Mouse (Mus musculus): Measurements from ENCODE around the gene Myod1.
A peak's percentile ranks its signal among the peaks of the same experiment; 100 is the strongest.

The Myod1 gene

DNA sequence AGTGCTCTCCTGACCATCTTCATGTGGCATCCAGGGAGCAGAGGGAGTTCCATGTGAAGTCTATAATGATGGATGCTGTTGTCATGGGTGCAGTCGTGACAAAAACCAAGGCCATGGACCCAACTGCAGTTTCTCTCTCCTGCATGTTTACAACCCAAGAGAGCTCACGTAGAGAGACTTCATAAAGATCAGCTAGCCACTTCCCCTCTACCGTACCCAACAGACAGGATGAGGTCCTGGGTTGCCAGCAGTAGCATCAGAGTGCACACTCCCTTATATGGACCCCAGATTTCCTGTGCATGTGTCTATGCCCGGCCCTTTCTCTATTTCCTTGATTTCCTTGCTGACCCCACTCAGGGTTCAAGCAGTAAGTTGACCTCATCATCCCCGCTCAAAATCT lies 15.4 kb downstream of the Myod1 start:
- no peak for DNase-seq (ENCODE audit: low spot score)

DNA sequence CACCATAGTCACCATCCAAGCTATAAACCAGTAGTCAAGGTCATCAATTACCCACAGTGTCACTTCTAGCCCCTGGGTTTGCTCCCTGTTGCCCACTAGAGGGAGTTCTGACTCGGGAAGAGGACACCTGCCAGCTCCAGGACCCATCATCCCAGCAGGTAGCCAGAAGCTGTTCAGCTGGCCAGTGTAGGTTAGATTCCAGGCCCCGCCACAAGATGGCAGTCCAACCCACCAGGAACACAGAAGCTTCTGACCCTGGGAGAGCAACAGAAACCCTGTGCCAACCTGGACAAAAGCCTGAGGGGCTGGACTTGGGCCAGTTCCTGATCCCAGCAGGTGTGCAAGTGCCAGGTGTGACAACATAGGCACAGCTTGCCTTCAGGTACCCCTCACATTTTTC lies 16.8 kb downstream of the Myod1 start:
- peak; percentile 93 for DNase-seq (ENCODE audit: low spot score)

DNA sequence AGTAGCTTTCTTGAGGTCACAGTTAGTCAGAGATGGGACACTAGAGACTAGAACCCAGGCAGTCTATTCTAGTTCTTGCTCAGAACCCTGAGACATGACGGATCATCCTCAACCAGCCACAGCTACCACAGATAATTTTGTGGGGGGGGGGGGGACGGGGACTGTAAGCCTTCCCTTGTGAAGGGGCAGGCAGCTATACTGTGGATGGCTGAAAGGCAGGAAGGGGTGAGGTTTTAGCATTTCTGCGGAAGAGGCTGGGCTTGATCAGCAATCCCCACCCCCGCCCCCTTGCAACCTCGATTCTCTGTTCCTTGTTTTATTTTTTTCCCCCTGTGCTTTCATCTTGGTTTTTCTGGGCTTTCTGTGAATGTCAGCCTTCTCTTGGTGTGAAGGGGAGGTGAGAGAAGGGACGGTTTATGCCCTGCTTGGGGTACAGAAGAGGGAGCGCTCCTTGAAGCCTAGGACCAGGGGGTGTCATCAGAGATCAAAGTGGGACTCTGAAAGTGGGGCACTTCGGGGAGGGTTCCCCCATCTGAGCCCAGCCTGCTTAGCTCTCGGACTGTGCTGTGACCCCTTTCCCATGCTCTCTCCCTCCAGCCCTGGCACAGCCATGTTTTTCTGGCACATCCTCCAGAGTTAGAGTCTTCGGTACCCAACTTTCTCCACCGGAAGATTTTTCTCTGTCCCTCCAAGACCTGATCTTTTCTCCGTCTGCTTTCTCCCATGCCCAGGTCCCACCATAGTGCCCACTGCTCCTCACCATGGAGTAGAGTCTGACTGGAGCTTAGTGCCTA lies 17.6 kb downstream of the Myod1 start:
- DNase-seq (ENCODE audit: low spot score) = no peak

DNA sequence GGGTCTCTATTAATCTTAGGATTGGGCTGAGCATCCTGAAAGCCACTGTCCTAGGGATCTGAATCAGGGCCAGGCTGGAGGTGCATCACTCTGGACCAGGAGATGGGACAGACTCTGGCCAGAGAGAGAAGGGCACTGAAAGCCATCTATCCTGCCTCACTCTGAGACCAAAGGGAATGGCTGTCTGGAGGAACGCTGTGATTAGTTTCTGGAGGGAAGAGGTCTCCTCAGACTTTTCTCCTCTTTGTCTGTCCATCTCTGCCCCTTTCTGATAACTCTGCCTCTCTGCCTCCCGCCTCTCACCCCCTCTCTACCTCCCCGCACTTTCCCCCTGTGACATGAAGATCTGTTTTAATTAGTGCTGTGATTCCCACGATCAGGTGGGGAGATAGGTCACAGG lies 18.7 kb downstream of the Myod1 start:
- DNase-seq (ENCODE audit: low spot score) = no peak

DNA sequence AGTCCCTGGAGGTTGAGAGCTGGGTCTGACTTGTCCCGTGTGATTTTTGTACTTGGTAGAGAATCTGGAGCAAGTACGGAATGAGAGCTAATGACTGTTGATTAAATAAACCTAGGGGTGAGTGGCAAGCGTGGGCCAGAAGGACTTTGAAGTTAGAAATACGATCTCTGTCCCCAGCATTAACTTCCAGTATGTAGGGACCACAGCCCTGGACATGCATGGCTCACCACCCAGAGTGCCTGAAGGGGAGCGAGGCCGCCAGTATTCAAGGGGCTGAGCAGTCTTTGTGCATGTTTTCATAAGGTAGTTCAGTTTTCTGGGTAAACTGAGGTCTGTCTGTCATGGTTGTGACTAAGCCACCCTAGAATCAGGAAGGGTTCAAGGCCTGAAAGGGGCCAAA lies 19.3 kb downstream of the Myod1 start:
- DNase-seq (ENCODE audit: low spot score) = no peak

DNA sequence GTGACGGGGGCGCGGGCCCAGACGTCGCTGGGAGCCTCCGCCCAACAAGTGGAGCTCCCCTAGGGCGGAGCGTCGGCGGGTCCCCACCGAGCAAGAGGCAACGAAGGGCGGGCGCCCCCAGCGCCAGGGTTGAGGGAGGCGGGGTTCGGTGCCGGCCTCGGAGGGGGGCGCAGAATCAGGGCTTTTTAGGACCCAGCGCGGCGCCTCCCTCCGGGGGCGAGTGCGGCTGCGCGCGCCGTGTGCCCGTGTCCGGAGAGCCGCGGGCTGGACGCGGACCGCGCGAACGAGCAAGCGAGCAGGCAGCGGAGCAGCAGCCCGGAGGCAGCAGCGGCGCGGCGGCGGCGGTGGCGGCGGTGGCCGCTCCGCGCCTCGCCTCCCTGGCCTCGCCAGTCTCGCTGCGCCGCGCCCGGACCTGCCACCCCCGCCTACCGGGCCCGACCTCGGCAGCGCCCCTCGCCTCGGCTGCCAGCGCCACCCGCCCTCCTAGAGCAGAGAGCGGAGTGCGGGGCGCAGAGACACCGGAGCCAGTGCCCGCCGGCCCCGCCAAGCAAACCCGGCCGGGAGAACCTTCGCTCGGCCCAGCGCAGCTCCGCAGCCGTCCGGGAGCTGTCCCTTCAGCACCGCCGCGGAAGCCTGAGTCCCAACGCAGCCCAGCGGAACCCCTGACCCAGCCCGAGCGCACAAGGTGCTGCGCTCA lies 20.1 kb downstream of the Myod1 start, which contains the start of gene Kcnc1:
Gene Kcnc1 (plus strand): TSS at position 267 of the 697 bp plus-strand sequence.
- DNase-seq (ENCODE audit: low spot score) = peak; percentile 77

DNA sequence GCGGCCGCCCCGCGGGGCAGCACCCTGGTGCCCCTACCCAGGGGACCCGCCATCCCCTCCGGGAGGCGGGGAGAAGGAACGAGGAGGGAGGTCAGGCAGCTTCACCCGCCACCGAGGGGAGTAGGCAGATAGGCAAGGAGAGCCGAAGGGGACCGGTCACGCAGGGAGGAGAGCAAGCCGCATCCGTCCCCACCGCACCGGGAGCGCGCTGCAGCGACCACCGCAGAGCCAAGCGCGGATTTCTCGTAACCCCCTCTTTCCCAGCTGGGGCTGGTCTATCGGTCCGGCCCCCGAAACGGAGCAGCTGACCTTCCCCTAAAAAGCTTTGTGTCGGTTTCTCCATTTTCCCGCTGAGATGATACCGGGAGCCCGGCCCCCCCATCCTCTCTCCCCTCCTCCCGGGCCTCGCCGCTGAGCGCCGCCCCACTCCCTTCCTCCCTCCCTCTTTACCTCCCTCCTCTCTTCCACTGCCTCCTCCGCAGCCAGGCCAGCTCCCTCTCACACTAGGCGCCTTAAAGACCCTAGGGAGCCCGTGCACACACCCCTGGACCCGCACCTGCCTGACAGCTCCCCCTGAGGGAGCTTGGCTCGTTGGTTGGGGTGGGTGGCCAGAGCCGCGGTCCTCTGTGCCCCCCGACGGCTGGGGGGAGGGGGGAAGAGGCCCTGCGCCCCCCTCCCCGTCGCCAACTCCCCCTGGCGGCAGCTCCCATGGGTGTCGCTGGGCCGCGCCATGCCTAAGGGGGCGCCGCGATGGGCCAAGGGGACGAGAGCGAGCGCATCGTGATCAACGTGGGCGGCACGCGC lies 20.9 kb downstream of the Myod1 start:
- DNase-seq (ENCODE audit: low spot score) = peak; percentile 52

DNA sequence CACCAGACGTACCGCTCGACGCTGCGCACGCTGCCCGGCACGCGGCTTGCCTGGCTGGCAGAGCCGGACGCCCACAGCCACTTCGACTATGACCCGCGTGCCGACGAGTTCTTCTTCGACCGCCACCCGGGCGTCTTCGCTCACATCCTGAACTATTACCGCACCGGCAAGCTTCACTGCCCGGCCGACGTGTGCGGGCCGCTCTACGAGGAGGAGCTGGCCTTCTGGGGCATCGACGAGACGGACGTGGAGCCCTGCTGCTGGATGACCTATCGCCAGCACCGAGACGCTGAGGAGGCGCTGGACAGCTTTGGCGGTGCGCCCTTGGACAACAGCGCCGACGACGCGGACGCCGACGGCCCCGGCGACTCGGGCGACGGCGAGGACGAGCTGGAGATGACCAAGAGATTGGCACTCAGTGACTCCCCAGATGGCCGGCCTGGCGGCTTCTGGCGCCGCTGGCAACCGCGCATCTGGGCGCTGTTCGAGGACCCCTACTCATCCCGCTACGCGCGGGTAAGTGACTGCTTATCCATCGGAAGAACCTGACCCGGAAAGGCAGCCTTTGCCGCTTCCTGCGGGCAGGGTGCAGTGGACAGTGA lies 21.6 kb downstream of the Myod1 start:
- DNase-seq (ENCODE audit: low spot score) = no peak

DNA sequence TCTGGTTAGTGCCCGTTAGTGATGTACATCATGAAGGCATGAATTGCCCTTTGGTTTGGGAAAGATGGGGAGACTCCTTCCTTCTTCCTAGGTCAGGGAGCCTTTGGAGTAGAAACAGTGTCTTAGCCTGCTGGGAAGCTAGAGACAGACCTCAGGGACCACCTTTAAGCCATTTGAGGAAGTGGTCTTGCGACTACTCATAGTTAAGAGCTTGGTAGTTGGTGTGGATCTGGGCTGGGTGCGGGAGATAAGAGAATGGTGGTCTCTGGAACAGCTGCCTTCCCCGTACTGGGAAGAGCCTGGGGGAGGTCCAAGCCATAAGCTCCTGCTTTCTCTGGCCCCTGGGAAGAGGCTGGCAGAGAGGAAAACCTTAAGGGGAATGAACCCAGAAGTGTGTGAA lies 22.3 kb downstream of the Myod1 start:
- DNase-seq (ENCODE audit: low spot score) = no peak

DNA sequence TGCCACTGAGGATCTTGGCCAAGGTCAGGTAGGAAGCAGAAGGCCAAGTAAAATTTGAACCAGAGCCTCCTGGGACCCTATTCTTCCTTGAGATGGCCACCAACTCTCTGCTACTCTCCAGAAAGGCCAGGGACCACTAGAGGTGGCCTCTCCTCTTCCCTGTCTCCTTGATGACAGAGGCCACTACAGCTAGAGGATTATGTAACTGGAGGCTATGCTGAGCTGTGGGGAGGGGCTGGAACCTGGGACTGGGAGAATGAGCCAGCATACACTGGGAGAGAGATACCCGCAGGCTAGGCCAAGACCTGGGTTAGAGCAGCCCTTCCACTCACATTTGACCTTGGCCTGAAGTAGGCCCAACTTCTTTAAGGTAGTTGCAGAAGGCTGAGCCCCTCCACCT lies 23.4 kb downstream of the Myod1 start:
- no peak for DNase-seq (ENCODE audit: low spot score)

DNA sequence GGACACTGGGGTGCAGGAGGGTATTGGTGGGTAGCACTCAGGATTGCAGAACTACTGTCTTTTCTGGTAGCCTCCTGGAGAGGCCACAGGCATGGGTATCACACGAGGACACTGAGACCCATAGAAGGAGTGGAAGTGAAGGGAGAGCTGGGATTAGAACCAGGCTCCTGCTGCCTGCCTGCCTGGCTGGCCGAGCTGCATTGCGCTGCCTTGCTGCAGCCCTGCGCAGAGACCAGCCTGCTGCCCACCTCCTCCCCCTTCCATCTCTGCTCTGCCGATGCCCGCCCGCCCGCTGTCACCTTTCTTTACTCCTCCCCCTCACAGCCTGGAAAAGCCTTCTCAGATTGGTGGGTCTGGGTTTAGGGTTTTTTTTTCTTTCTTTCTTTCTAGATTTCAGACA lies 24.1 kb downstream of the Myod1 start:
- no peak for DNase-seq (ENCODE audit: low spot score)

DNA sequence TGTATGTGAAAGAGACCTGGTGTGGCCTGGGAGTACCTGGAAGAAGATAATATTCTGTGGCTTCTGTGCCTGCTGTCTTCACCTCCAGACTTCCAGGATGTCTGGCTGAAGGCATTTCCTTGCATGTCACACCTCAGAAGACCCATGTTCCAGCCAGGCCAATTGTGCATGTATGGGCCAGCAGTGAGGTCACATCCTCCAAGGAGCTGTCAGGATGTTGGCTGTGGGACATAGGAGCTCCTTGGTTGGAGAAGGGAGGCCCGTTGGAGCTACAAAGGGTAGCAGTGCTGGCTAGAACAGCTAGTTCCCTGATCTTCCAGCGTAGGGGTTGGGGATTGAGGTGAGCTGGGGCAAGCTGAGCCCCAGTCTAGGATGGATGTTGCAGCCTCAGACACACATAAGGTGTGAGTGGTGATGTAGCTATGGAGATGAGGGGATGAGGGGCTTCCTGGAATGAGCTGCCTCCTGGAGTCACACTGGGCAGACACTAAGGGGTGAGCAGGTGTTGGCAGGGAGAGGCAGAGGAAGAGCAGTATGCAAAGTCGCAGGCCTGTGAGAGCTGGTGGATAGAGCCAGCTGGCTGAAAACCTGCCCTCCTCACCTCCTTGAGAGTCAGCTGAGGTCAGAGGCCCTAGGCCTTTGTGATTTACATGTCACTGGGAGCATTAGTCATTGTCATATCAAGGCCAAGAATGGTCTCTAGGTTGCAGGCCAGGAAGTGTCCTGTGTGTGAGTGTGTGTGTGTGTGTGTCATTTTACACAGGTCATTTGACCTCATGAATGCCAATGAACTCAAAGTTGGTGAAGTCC lies 25.3 kb downstream of the Myod1 start:
- DNase-seq (ENCODE audit: low spot score) = no peak

DNA sequence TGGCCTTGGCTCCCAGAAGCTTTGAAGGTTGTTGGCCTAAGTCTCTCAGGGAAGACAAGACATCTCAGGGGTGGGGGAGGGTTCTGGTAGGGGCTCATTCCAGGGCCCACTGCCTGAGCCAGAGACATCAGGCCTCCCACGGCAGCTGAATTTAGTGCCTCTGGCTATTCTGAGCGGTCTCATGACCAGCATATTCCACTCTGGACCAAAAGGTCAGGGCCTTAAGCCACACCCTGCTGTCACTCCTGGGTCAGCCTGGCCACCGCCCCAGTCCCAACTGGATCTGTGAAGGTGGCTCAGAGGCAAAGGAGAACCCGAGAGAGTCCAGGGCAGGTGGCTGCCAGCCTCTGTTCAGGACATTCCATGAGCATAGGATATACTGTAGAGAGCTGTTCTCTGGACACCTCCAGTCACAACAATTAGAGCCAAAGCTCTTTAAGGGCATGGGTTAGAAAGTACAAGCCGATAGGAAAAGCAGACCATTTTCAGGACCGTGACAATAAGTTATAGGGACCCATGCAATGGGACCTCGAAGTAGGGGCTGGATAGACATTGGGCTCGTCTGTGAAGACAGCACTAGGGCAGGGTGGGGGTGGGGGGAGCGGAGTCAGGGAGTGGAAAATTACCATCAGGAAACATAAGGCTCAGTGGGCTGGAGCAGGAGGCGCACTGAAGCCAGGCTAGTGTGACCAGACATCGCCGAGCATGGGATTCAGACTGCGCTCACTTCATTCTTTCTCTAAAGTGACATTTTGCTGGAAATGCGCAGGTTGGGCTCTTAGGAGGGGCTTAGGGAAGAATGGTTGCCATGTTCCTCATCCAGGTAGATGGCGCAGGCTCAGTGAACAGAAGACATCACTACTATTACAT lies 27.6 kb downstream of the Myod1 start:
- no peak for DNase-seq (ENCODE audit: low spot score)

DNA sequence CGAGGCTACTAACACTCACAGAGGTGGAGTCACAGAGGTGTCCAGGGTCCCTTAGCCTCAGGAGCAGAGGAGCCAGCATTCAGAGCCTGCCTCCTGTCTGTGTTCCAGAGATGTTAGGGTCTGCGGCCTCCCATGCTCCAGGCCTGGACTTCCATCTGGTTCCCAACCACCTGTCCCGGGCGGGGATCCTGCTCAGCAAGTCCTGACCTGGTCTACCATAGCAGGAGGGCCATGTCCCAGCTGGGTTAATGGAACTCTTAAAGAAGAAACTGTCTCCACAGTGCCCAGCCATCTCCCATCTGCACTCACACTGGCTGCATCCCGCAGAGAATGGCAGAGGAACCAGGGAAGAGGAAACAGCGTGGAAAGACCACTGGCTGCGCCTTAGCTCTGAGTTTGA lies 28.5 kb downstream of the Myod1 start:
- no peak for DNase-seq (ENCODE audit: low spot score)

DNA sequence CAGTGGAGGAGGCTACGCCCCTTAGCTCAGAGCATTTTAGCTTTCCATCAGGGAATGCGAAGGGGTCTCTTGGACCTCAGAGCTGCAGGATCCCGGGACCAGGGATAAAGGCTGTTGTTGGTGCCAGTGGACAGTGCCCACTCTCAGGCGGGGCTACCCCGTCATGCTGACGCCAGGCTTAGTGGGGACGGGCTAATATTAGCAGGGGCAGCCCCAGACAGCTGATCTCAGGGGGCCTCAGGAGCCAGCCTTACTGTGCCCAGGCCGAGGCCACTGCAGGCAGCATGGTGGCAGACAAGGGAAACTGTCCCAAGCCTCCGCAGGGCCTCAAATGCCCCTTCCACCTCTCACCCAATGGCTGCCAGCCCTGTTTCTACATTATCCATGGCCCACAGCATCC lies 32.3 kb downstream of the Myod1 start:
- DNase-seq (ENCODE audit: low spot score) = no peak

DNA sequence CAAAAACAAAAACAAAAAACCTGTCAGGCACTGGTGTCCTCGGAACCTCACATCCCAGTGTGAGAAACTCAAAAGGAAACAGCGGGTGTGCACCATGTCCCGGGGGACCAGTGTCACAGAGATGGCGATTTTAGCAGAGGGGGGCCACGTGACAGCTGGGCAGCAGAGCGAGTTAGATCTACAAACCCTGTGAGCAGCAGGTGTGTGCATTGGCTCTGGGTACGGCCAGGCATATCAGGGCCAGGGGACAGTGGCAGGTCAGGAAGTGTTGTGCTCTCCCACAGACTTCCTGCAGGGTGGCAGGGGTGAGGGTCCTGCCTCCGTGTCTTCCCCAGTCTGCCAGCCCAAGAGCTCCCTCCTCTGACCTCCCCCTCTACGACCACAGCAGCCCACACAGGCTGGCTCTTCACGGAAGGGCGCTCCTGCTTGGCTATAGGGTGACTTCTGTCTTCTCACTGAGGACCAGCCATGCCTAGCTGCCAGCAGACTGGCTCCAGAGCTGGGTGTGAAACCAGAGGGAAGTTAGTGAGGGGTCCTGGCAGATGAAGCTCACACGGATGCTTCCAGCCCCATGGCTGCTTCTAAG lies 33.0 kb downstream of the Myod1 start:
- DNase-seq (ENCODE audit: low spot score) = no peak

DNA sequence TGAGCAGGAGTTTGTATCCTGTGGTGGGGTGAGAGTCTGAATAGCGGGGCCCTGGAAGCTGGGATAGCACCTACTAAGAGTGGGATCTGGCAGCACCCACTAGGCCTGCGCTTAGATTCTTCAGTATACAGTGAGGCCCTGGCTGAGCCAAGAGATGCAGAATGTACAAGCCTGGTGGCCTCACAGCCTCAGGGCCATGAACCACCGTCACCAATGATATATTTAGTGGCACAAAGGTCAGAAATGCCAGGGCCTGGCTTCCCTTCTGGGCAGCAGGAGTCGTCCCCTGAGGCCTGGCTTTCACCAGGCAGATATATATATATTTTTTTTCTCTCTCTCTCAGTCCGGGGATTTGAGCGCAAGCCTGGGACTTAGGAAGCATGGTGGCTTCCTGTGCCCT lies 34.5 kb downstream of the Myod1 start:
- no peak for DNase-seq (ENCODE audit: low spot score)

DNA sequence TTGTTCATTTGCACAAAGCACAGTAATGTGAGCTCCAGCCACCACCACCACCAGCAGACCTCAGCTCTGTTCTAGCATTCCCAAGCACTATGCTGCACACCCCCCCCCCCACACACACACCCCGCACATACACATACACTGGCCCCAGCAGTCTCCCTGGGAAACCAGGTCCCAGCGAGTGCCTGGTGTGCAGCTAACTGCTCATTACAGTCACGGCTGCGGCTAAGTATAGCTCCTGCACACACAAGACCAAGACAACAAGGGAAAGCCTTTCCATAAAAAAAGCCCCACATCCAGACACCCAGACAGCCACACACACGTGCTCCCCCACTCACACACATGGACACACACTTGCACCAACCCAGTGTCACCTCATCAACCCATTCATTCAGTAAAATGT lies 36.5 kb downstream of the Myod1 start:
- DNase-seq (ENCODE audit: low spot score) = no peak

DNA sequence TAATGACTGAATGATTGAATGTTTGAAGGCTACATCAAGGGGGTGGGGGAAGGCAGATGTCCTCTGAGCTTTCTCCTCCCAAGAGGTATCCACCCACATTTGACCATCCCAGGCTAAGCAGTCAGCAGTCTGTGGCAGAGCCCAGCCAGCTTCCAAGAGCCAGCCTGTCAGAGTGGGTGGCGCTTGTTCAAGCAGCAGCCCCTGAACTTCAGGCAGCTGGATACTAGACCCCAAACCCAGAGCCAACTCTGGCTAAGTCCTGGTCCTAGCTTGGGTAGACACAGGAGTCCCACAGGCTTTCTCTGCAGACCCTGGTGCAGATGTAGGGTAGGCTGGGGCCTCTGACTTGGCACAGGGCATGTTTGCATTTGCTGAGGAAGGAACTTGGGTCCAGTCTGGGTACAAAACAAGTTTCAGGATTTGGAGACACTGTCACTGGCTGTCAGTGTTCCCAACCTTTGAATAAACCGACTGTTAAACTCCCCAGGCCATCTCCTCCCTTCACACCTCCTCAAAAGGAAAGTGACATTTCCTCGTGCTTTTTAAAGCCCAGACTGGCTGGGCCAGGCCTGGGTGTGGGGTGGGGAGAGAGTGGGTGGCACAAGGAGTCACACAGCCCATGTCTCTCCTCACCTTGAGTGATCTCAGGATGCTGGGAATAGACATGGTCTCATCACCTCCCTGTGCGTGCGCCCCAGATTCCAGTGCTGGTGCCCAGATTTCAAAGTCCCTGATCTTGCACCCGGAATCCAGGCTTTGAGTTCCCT lies 37.9 kb downstream of the Myod1 start:
- no peak for DNase-seq (ENCODE audit: low spot score)
